Mouse (Mus musculus) urinary bladder, postnatal 4 days (tissue): Measurements from ENCODE around the gene Dab2ip.
A peak's percentile ranks its signal among the peaks of the same experiment; 100 is the strongest.

ENCODE experiments used
- DNase-seq, 2 experiments: peaks; one replicate each; pipeline ENCODE4 v3.0.0; 2021 to 2022; ENCODE audit warnings: low spot score in 2 of 2

Gene Dab2ip

GRCm38 (mm10) chr2:35595102-35595501, 37.0 kb downstream of the Dab2ip start:
- no peak for DNase-seq

- DNase-seq: no peak
Measured at GRCm38 (mm10) chr2:35595718-35596117, 37.7 kb downstream of the Dab2ip start.

GRCm38 (mm10) chr2:35596796-35597195, 38.7 kb downstream of the Dab2ip start:
- no peak for DNase-seq

GRCm38 (mm10) chr2:35598819-35599218, 40.8 kb downstream of the Dab2ip start:
- no peak for DNase-seq

GRCm38 (mm10) chr2:35601665-35602064, 43.6 kb downstream of the Dab2ip start:
- no peak for DNase-seq

GRCm38 (mm10) chr2:35607476-35607875, 49.4 kb downstream of the Dab2ip start:
- DNase-seq: no peak

- no peak for DNase-seq
Measured at GRCm38 (mm10) chr2:35608856-35609255, 50.8 kb downstream of the Dab2ip start.

GRCm38 (mm10) chr2:35609317-35609716, 51.3 kb downstream of the Dab2ip start:
- no peak for DNase-seq

GRCm38 (mm10) chr2:35610168-35610951, 52.3 kb downstream of the Dab2ip start:
- no peak for DNase-seq

- no peak for DNase-seq
Measured at GRCm38 (mm10) chr2:35610976-35611375, 52.9 kb downstream of the Dab2ip start.

- no peak for DNase-seq
Measured at GRCm38 (mm10) chr2:35611645-35612044, 53.6 kb downstream of the Dab2ip start.

GRCm38 (mm10) chr2:35612297-35612696, 54.2 kb downstream of the Dab2ip start:
- DNase-seq: no peak

GRCm38 (mm10) chr2:35613946-35614353, 55.9 kb downstream of the Dab2ip start:
- no peak for DNase-seq

- DNase-seq: no peak
Measured at GRCm38 (mm10) chr2:35614411-35614810, 56.3 kb downstream of the Dab2ip start.

- DNase-seq: no peak
Measured at GRCm38 (mm10) chr2:35615366-35615765, 57.3 kb downstream of the Dab2ip start.

GRCm38 (mm10) chr2:35615977-35616376, 57.9 kb downstream of the Dab2ip start:
- DNase-seq: no peak

- no peak for DNase-seq
Measured at GRCm38 (mm10) chr2:35616891-35617658, 59.0 kb downstream of the Dab2ip start.

- DNase-seq: no peak
Measured at GRCm38 (mm10) chr2:35618981-35619380, 60.9 kb downstream of the Dab2ip start.

GRCm38 (mm10) chr2:35619532-35619931, 61.5 kb downstream of the Dab2ip start:
- no peak for DNase-seq

- no peak for DNase-seq
Measured at GRCm38 (mm10) chr2:35620364-35621224, 62.5 kb downstream of the Dab2ip start.

- no peak for DNase-seq
Measured at GRCm38 (mm10) chr2:35621225-35621519, 63.1 kb downstream of the Dab2ip start.

- DNase-seq: peak; percentile 60 to 70
Measured at GRCm38 (mm10) chr2:35621796-35622195, 63.7 kb downstream of the Dab2ip start.
